In genomic region chr4:70578301-70578700, GRCm38 (mm10) we compare ENCODE assay signal across 20 mouse cellular contexts. TPM values are rescaled to one million over a fixed set of nuclear protein-coding genes. Genes with fewer than 3 reads are reported as not detected.
DNase-seq lines count a peak whose midpoint lies in the region; ATAC-seq lines count a peak whose summit lies in the region.
"Had no signal": no experiment of that assay in that cellular context is flagged by ENCODE, and none has a peak within 500 bp of the region (broad histone marks: within the 10 kb centered on the region; RNA-seq: fewer than 3 reads in every experiment).

No protein-coding gene starts in this region.

- DNase-seq in lung, postnatal 36 days: peak; percentile 6
- DNase-seq in lung, postnatal 25 days (ENCODE audit: low spot score): no peak
- DNase-seq in cerebellum, postnatal 14 days: no peak
- no peak for DNase-seq in liver
- DNase-seq: adrenal gland, adult 2 months; adrenal gland, postnatal 14 days; B cell, adult 2 months; cerebellum, adult 11-12 months; cerebellum, adult 8-10 months; cerebellum, postnatal 10 days; forebrain, postnatal 0 days; gastrocnemius, postnatal 25 days; heart, adult 2 months; heart, postnatal 14 days; heart, postnatal 4 days had no signal

- ATAC-seq in hematopoietic stem cell, adult 5-6 weeks (replicated peaks in 1 of 2; ENCODE audit: insufficient read depth in 1 of 2, low FRiP score in 2 of 2, low TSS enrichment in 1 of 2, low read depth in 1 of 2, poor library complexity in 2 of 2, severe bottlenecking in 2 of 2): peak; percentile 74 to 75
- ATAC-seq in monocyte, adult 5-6 weeks (replicated peaks; ENCODE audit: insufficient number of reproducible peaks, low FRiP score, low TSS enrichment, poor library complexity, severe bottlenecking): peak; percentile 55; the same call in 1 of the 2 replicates
- ATAC-seq: forebrain, embryonic 14.5 days; forebrain, postnatal 0 days; intestine, embryonic 15.5 days had no signal

RNA-seq across cellular contexts. Expression of gene Megf9, which starts 43.5 kb away (rescaled TPM):
- 3.7 and 10.6 TPM in 2 replicates for total RNA-seq in hematopoietic stem cell, adult 5-6 weeks (2017)
- 24.2 to 33.0 TPM (median 28.5 TPM) in 3 replicates for total RNA-seq in monocyte, adult 5-6 weeks (2017)
- total RNA-seq: CH12.LX had no signal
